Mouse (Mus musculus) C2C12 (cell line): ENCODE measurements around the gene Tmcc3.

Source experiments
- CTCF ChIP-seq: IDR thresholded peaks from one replicate; pipeline ENCODE4 v1.5.1; 2011; ENCODE audit not compliant: control insufficient read depth, insufficient read depth, insufficient read length
- MAX ChIP-seq: IDR thresholded peaks from one replicate; pipeline ENCODE4 v1.6.1; 2011; ENCODE audit warnings: mild to moderate bottlenecking, control low read depth
- MYOD1 ChIP-seq: IDR thresholded peaks from one replicate; pipeline ENCODE4 v1.6.1; 2011; ENCODE audit warnings: low read depth; ENCODE audit not compliant: control insufficient read depth, insufficient read length

- no peak for TF ChIP-seq CTCF
- no peak for TF ChIP-seq MAX
- TF ChIP-seq MYOD1, result no peak
Observed at GRCm38 (mm10) chr10:94282797-94283196, 29.0 kb upstream of the Tmcc3 start.
